Comparison of ENCODE assay signal across 12 mouse cellular contexts in the genomic region with DNA sequence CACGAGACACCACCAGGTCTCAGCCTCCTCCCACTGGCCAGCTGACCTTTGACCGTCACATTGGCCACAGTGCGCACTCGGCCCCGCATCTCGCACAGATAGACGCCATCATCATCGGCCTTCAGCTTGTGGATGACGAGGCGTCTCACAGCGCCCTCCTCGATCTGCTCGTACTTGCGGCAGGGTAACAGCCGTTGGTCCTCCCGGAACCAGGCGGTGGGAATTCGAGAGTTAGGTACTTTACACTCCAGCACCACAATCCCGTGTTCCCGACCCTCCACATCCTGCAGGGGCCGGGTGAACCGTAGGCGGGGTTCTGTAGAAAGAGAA. TPM values are rescaled to one million over a fixed set of nuclear protein-coding genes. Genes with fewer than 3 reads are reported as not detected.
DNase-seq lines count a peak whose midpoint lies in the region; ATAC-seq and TF ChIP-seq lines count a peak whose summit lies in the region.
"Had no signal": no experiment of that assay in that cellular context is flagged by ENCODE, and none has a peak within 500 bp of the region (broad histone marks: within the 10 kb centered on the region; RNA-seq: fewer than 3 reads in every experiment).

No protein-coding gene starts in this region.

- TF ChIP-seq CTCF in lung, embryonic 14.5 days (IDR thresholded peaks at IDR 0.05; ENCODE audit: low read depth), result no peak

- H3K4me2 ChIP-seq in lung, embryonic 14.5 days, result peak overlapping the region; percentile 95
- H3K4me2 ChIP-seq in embryonic facial prominence, embryonic 12.5 days (replicated peaks), result 0 out of 2 replicates have a peak overlapping the region, but pooled peaks have one; percentile 93
- H3K4me2 ChIP-seq in neural tube, embryonic 15.5 days, result peak overlapping the region; percentile 92; the same call in 1 of the 2 replicates

- H3K9ac ChIP-seq in lung, embryonic 14.5 days, result peak overlapping the region; percentile 9; the same call in 1 of the 2 replicates
- H3K9ac ChIP-seq in embryonic facial prominence, embryonic 12.5 days, result 0 out of 2 replicates have a peak overlapping the region, but pooled peaks have one; percentile 5
- H3K9ac ChIP-seq in neural tube, embryonic 15.5 days (replicated peaks), result no peak overlapping the region

- intact Hi-C loops in heart, postnatal 14 days (cut with DNase I), result loop anchor here (2.0 kb wide), 1 partner anchor 23 kb away; no protein-coding TSS in a partner anchor

- 58% methylated on average over 23 of the region's 23 CpGs for WGBS in heart, embryonic 10.5 days
- WGBS in lung, embryonic 14.5 days, result 73% methylated on average over 23 of the region's 23 CpGs
- 67% methylated on average over 23 of the region's 23 CpGs for WGBS in embryonic facial prominence, embryonic 12.5 days
- 73% methylated on average over 23 of the region's 23 CpGs for WGBS in neural tube, embryonic 15.5 days

- H3K4me3 ChIP-seq in heart, embryonic 10.5 days, result peak overlapping the region; percentile 96
- peak overlapping the region; percentile 91 for H3K4me3 ChIP-seq in lung, embryonic 14.5 days (ENCODE audit: low read depth, low read length)
- 0 out of 2 replicates have a peak overlapping the region, but pooled peaks have one; percentile 87 for H3K4me3 ChIP-seq in embryonic facial prominence, embryonic 12.5 days
- no peak overlapping the region for H3K4me3 ChIP-seq in neural tube, embryonic 15.5 days (replicated peaks)

- no peak for ATAC-seq in lung, embryonic 14.5 days (ENCODE audit: insufficient read depth)
- ATAC-seq in embryonic facial prominence, embryonic 12.5 days (ENCODE audit: insufficient number of reproducible peaks, insufficient read depth, low FRiP score, low TSS enrichment), result no peak
- no peak for ATAC-seq in neural tube, embryonic 15.5 days (ENCODE audit: low FRiP score)

- no peak overlapping the region for H3K27ac ChIP-seq in heart, embryonic 10.5 days
- no peak overlapping the region for H3K27ac ChIP-seq in lung, embryonic 14.5 days (ENCODE audit: low read depth)
- no peak overlapping the region for H3K27ac ChIP-seq in embryonic facial prominence, embryonic 12.5 days
- no peak overlapping the region for H3K27ac ChIP-seq in neural tube, embryonic 15.5 days (replicated peaks)

- H3K27me3 ChIP-seq in heart, embryonic 10.5 days (ENCODE audit: insufficient read depth, poor library complexity, severe bottlenecking), result no peaks in the 10 kb centered on the region
- H3K27me3 ChIP-seq in lung, embryonic 14.5 days (ENCODE audit: insufficient read depth, low read length), result no peaks in the 10 kb centered on the region
- H3K27me3 ChIP-seq in embryonic facial prominence, embryonic 12.5 days, result no peaks in the 10 kb centered on the region
- H3K27me3 ChIP-seq in neural tube, embryonic 15.5 days (replicated peaks), result no peaks in the 10 kb centered on the region

- H3K4me1 ChIP-seq in heart, embryonic 10.5 days, result peaks cover 59% of the 10 kb centered on the region
- peaks cover 16% of the 10 kb centered on the region for H3K4me1 ChIP-seq in lung, embryonic 14.5 days (ENCODE audit: insufficient read depth)
- H3K4me1 ChIP-seq in embryonic facial prominence, embryonic 12.5 days, result peaks cover 28% of the 10 kb centered on the region
- H3K4me1 ChIP-seq in neural tube, embryonic 15.5 days, result peaks cover 37% of the 10 kb centered on the region

- H3K9me3 ChIP-seq in heart, embryonic 10.5 days, result no peaks in the 10 kb centered on the region
- no peaks in the 10 kb centered on the region for H3K9me3 ChIP-seq in lung, embryonic 14.5 days (ENCODE audit: low read depth, low read length)
- no peaks in the 10 kb centered on the region for H3K9me3 ChIP-seq in embryonic facial prominence, embryonic 12.5 days
- H3K9me3 ChIP-seq in neural tube, embryonic 15.5 days (replicated peaks), result no peaks in the 10 kb centered on the region

- H3K36me3 ChIP-seq in heart, embryonic 10.5 days, result peaks cover 54% of the 10 kb centered on the region
- peaks cover 60% of the 10 kb centered on the region for H3K36me3 ChIP-seq in lung, embryonic 14.5 days (ENCODE audit: insufficient read depth)
- H3K36me3 ChIP-seq in embryonic facial prominence, embryonic 12.5 days, result peaks cover 50% of the 10 kb centered on the region
- peaks cover 37% of the 10 kb centered on the region for H3K36me3 ChIP-seq in neural tube, embryonic 15.5 days

- DNase-seq in heart, embryonic 10.5 days (ENCODE audit: low spot score), result peak; percentile 74
- DNase-seq in heart, postnatal 14 days, result no peak
- DNase-seq in lung, embryonic 14.5 days, result no peak
- DNase-seq in lung, postnatal 10 days, result no peak
- no peak for DNase-seq in natural killer cell, adult 2 months (ENCODE audit: low spot score in 2 of 2)
- DNase-seq in right cerebral cortex, postnatal 25 days, result no peak
- DNase-seq: midbrain, embryonic 14.5 days; retina, postnatal 1 day had no signal

RNA-seq across cellular contexts. Expression of gene Obsl1, which starts 2.6 kb away (rescaled TPM):
- 103 and 107 TPM in 2 replicates for polyA plus RNA-seq in heart, embryonic 10.5 days (2016; fragmentation: Nextera tagmentation; extraction: Ambion mirVana)
- 100 to 1,000 TPM; 166 to 172 TPM for total RNA-seq in heart, postnatal 14 days (2021)
- polyA plus RNA-seq in lung, embryonic 14.5 days (2014; fragmentation: Nextera tagmentation; extraction: Ambion mirVana), result 83.9 and 93.3 TPM in 2 replicates
- 101 and 104 TPM in 2 replicates for polyA plus RNA-seq in embryonic facial prominence, embryonic 12.5 days (2016; fragmentation: Nextera tagmentation; extraction: Ambion mirVana)
- 33.1 and 37.6 TPM in 2 replicates for polyA plus RNA-seq in neural tube, embryonic 15.5 days (2015; fragmentation: Nextera tagmentation; extraction: Ambion mirVana)

RNA-seq across cellular contexts. Expression of gene Inha, which starts 3.3 kb away (rescaled TPM):
- polyA plus RNA-seq in heart, embryonic 10.5 days (2016; fragmentation: Nextera tagmentation; extraction: Ambion mirVana), result 7.8 and 8.2 TPM in 2 replicates
- total RNA-seq in heart, postnatal 14 days (2021), result 1 to 10 TPM; 6.0 to 7.8 TPM
- 1.7 and 2.1 TPM in 2 replicates for polyA plus RNA-seq in lung, embryonic 14.5 days (2014; fragmentation: Nextera tagmentation; extraction: Ambion mirVana)
- polyA plus RNA-seq in embryonic facial prominence, embryonic 12.5 days (2016; fragmentation: Nextera tagmentation; extraction: Ambion mirVana), result 11.7 and 11.8 TPM in 2 replicates
- polyA plus RNA-seq in neural tube, embryonic 15.5 days (2015; fragmentation: Nextera tagmentation; extraction: Ambion mirVana), result 18.1 and 23.5 TPM in 2 replicates
- total RNA-seq: liver, adult 2 months had no signal

RNA-seq across cellular contexts. Expression of gene Stk11ip, which starts 17.7 kb away (rescaled TPM):
- 20.2 and 22.3 TPM in 2 replicates for polyA plus RNA-seq in heart, embryonic 10.5 days (2016; fragmentation: Nextera tagmentation; extraction: Ambion mirVana)
- 10 to 100 TPM; 10.3 to 13.9 TPM for total RNA-seq in heart, postnatal 14 days (2021)
- 18.5 and 19.0 TPM in 2 replicates for polyA plus RNA-seq in lung, embryonic 14.5 days (2014; fragmentation: Nextera tagmentation; extraction: Ambion mirVana)
- 28.0 and 28.7 TPM in 2 replicates for polyA plus RNA-seq in embryonic facial prominence, embryonic 12.5 days (2016; fragmentation: Nextera tagmentation; extraction: Ambion mirVana)
- polyA plus RNA-seq in neural tube, embryonic 15.5 days (2015; fragmentation: Nextera tagmentation; extraction: Ambion mirVana), result 20.0 and 21.2 TPM in 2 replicates

RNA-seq across cellular contexts. Expression of gene Tmem198, which starts 24.3 kb away (rescaled TPM):
- 0.36 and 0.39 TPM in 2 replicates for polyA plus RNA-seq in heart, embryonic 10.5 days (2016; fragmentation: Nextera tagmentation; extraction: Ambion mirVana)
- total RNA-seq in heart, postnatal 14 days (2021), result under 1 TPM; 0.26 to 0.88 TPM
- 0.26 and 0.72 TPM in 2 replicates for polyA plus RNA-seq in lung, embryonic 14.5 days (2014; fragmentation: Nextera tagmentation; extraction: Ambion mirVana)
- 2.5 and 3.1 TPM in 2 replicates for polyA plus RNA-seq in embryonic facial prominence, embryonic 12.5 days (2016; fragmentation: Nextera tagmentation; extraction: Ambion mirVana)
- polyA plus RNA-seq in neural tube, embryonic 15.5 days (2015; fragmentation: Nextera tagmentation; extraction: Ambion mirVana), result 40.2 and 50.7 TPM in 2 replicates
- total RNA-seq: gastrocnemius, adult 8-10 months had no signal

RNA-seq across cellular contexts. Expression of gene Chpf, which starts 24.5 kb away (rescaled TPM):
- polyA plus RNA-seq in heart, embryonic 10.5 days (2016; fragmentation: Nextera tagmentation; extraction: Ambion mirVana), result 30.8 and 30.9 TPM in 2 replicates
- 10 to 100 TPM; 29.5 to 30.1 TPM for total RNA-seq in heart, postnatal 14 days (2021)
- 32.8 and 35.1 TPM in 2 replicates for polyA plus RNA-seq in lung, embryonic 14.5 days (2014; fragmentation: Nextera tagmentation; extraction: Ambion mirVana)
- 32.5 and 33.5 TPM in 2 replicates for polyA plus RNA-seq in embryonic facial prominence, embryonic 12.5 days (2016; fragmentation: Nextera tagmentation; extraction: Ambion mirVana)
- polyA plus RNA-seq in neural tube, embryonic 15.5 days (2015; fragmentation: Nextera tagmentation; extraction: Ambion mirVana), result 48.3 and 51.7 TPM in 2 replicates
